1 mouse cellular context compared by ENCODE assay signal in the genomic region with DNA sequence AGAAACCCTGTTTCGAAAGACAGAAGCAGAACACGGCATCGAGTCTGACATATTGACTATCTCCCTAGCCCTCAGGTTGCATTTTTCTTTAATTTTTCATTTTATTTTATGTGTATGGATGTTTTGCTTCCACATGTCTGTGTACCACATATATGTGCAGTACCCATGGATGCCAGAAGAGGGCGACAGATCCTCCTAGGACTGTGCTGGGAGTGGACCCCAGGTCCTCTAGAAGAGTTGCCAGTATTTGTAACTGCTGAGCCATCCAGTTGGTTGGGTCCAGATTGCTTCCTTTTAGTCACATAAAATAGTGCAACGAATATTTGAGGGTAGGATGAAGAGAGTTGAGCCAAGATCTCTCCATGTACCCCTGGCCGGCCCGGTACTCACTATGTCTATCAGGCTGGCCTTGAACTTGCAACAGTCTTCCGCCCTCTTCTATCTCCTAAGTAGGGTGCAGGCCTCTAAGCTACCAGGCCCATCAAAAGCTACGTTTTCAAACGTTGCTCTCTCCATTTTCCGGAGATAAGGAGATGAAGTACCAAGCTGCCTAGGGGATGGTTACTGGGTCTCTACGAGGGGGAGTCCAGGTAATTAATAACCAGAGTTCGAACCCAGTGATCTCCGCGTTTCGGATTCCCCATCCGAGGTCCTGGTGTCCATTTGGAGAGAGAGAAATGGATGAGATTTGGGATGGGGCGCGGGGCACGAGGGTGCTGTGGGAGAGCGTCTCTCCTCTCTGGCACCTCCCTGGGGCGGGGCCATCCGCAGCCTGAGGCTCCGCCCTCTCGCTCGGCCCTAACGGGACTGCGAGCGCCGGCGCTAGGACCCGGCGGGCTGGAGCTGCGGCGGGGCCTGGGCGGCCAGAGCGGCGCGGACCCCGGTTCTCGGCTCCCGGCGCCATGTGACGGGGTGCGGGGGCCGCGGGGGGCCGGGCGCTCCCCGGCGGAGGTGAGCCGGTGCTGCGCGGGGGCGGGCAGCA.
TF ChIP-seq lines count a peak whose summit lies in the region.

No protein-coding gene starts in this region.

TF ChIP-seq in myocyte, 11 proteins besides CTCF, POLR2A, EP300 and RAD21:
- TF ChIP-seq CEBPB (IDR thresholded peaks at IDR 0.05; ENCODE audit: insufficient read depth, poor library complexity, severe bottlenecking): no peak
- peak in 1 of 3 experiments; percentile 41 for TF ChIP-seq MYOG (IDR thresholded peaks at IDR 0.05; ENCODE audit: control insufficient read depth in 1 of 3, insufficient read depth in 1 of 3, insufficient read length in 2 of 3, low read depth in 2 of 3)
- no peak for TF ChIP-seq USF1 (IDR thresholded peaks at IDR 0.05; ENCODE audit: low read depth)
- TF ChIP-seq TCF12 (IDR thresholded peaks at IDR 0.05; ENCODE audit: insufficient read depth, poor library complexity, severe bottlenecking): no peak
- TF ChIP-seq SRF (IDR thresholded peaks at IDR 0.05; ENCODE audit: control insufficient read depth, insufficient read length, low read depth): no peak
- no peak for TF ChIP-seq REST (IDR thresholded peaks at IDR 0.05; ENCODE audit: insufficient read depth, insufficient read length)
- no peak for TF ChIP-seq MYOD1 (IDR thresholded peaks at IDR 0.05; ENCODE audit: control insufficient read depth in 1 of 3, insufficient read length in 2 of 3, low read depth in 2 of 3)
- no peak for TF ChIP-seq TCF3 (IDR thresholded peaks at IDR 0.05; ENCODE audit: insufficient read length, low read depth)
- TF ChIP-seq MAX (IDR thresholded peaks at IDR 0.05; ENCODE audit: low read depth): no peak
- no peak for TF ChIP-seq E2F4 (IDR thresholded peaks at IDR 0.05; ENCODE audit: insufficient read depth)
- peak; percentile 48 for TF ChIP-seq POLR2AphosphoS2 (IDR thresholded peaks at IDR 0.05; ENCODE audit: insufficient read length, low read depth)
